23 mouse cellular contexts compared by ENCODE assay signal in the genomic region with DNA sequence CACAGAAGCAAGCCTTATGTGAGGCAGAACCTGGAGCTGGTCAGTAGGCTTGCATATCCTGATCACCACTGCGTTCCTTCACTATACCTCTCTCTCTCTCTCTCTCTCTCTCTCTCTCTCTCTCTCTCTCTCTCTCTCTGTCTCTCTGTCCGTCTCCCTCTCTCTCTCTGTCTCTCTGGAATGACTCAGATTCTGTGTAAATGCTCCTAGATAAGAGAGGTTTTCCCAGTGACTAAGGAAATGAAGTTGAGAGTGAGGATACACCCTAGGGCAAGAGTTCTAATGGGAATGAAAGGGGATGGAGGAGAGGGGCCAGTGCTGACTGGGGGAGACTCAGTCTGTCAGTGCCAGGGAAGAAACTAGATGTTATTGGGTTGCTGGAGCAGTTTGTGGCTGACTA.
A peak's percentile ranks its signal among the peaks of the same experiment; 100 is the strongest.
DNase-seq lines count a peak whose midpoint lies in the region; ATAC-seq and TF ChIP-seq lines count a peak whose summit lies in the region.
"Had no signal": no experiment of that assay in that cellular context is flagged by ENCODE, and none has a peak within 500 bp of the region (broad histone marks: within the 10 kb centered on the region; RNA-seq: fewer than 3 reads in every experiment).

No protein-coding gene starts in this region.

- no peak overlapping the region for H3K4me3 ChIP-seq in embryonic fibroblast, embryonic 13.5 days (ENCODE audit: insufficient read depth, low read length)
- no peak overlapping the region for H3K4me3 ChIP-seq in limb, embryonic 10.5 days

- H3K9me3 ChIP-seq in limb, embryonic 10.5 days (replicated peaks) = no peaks in the 10 kb centered on the region
- H3K9me3 ChIP-seq: G1E had no signal

- TF ChIP-seq POLR2A in embryonic fibroblast, embryonic 13.5 days (IDR thresholded peaks at IDR 0.05; ENCODE audit: low read depth, low read length) = no peak

- peaks cover 13% of the 10 kb centered on the region for H3K4me1 ChIP-seq in embryonic fibroblast, embryonic 13.5 days (ENCODE audit: control insufficient read depth, insufficient read depth, low read length)
- H3K4me1 ChIP-seq in limb, embryonic 10.5 days = peaks cover 5% of the 10 kb centered on the region; the same call in 1 of the 2 replicates

- 84% methylated on average over 2 of the region's 2 CpGs for WGBS in limb, embryonic 10.5 days

- H3K27ac ChIP-seq in embryonic fibroblast, embryonic 13.5 days (ENCODE audit: insufficient read depth, low read length) = peak overlapping the region; percentile 96
- no peak overlapping the region for H3K27ac ChIP-seq in limb, embryonic 10.5 days

- TF ChIP-seq CTCF in embryonic fibroblast, embryonic 13.5 days (IDR thresholded peaks at IDR 0.05; ENCODE audit: borderline replicate concordance, insufficient read depth, low read length) = no peak

- H3K27me3 ChIP-seq in limb, embryonic 10.5 days (ENCODE audit: low read depth, poor library complexity, severe bottlenecking) = no peaks in the 10 kb centered on the region
- H3K27me3 ChIP-seq: CH12.LX, Patski had no signal

- peak; percentile 65 for DNase-seq in 3T3-L1 (ENCODE audit: low read depth, low spot score)
- peak; percentile 62 for DNase-seq in NIH3T3 (ENCODE audit: low read depth)
- DNase-seq in limb, embryonic 10.5 days (ENCODE audit: low spot score) = no peak
- DNase-seq in liver = no peak
- DNase-seq: adrenal gland, adult 2 months; adrenal gland, adult 8-10 months; adrenal gland, postnatal 10 days; adrenal gland, postnatal 14 days; adrenal gland, postnatal 25 days; adrenal gland, postnatal 36 days; B cell, adult 2 months; cerebellum, adult 11 months; cerebellum, adult 11-12 months; cerebellum, adult 18-20 months; cerebellum, adult 2 months; cerebellum, adult 8-10 months had no signal

- no peak for ATAC-seq in frontal cortex, adult (ENCODE audit: low TSS enrichment)
- ATAC-seq: activated CD4-positive, CD25-positive, alpha-beta regulatory T cell, adult 4 months; CD4-positive, CD25-positive, alpha-beta regulatory T cell, adult 4 months; Patski had no signal

- H3K36me3 ChIP-seq in limb, embryonic 10.5 days = no peaks in the 10 kb centered on the region
- H3K36me3 ChIP-seq: G1E had no signal

Comparison
In these comparisons a context has a peak if more than half of its experiments do, and no peak if none do; other contexts are left out.
1. DNase-seq: peak in 3T3-L1 (single experiment) and NIH3T3 (single experiment); none in limb, embryonic 10.5 days (single experiment) and liver (single experiment).